Mouse (Mus musculus) small intestine, adult 10 weeks (tissue): Measurements from ENCODE around the gene Exoc2. TPM values are rescaled to one million over a fixed set of nuclear protein-coding genes. Genes with fewer than 3 reads are reported as not detected.

Source experiments
- polyA plus RNA-seq: library from polyadenylated mRNA; stranded (reverse); fragments of 350-450 nt; fragmentation: Illumina TruSeq; extraction: RNeasy Lipid Tissue Mini Kit (QIAGEN cat#74804); gene quantifications from one replicate; pipeline ENCODE4 v1.2.3, GENCODE M21; 2014; ENCODE audit warnings: low replicate concordance

Gene Exoc2
- polyA plus RNA-seq: 22.7 TPM

GRCm38 (mm10) chr13:30973501-30974246 is at the start of gene Exoc2, which contains the start of gene Gm5447:
Exoc2 (minus strand) TSS chr13:30974093.
Gm5447 (plus strand) TSS chr13:30974204.

GRCm38 (mm10) chr13:30947540-30947939 is 26.4 kb downstream of the Exoc2 start, which contains the start of gene Hus1b:
Hus1b (minus strand) TSS chr13:30947759.

Other genes starting within 250 kb of the Exoc2 start
- 4.4 TPM for gene Irf4, start 224.9 kb downstream of the Exoc2 start, polyA plus RNA-seq
- not detected for gene Hus1b, start 26.3 kb downstream of the Exoc2 start, polyA plus RNA-seq
- gene Gm5447, start 111 bp upstream of the Exoc2 start, polyA plus RNA-seq: not detected